10 mouse cellular contexts compared by ENCODE assay signal in the genomic region with DNA sequence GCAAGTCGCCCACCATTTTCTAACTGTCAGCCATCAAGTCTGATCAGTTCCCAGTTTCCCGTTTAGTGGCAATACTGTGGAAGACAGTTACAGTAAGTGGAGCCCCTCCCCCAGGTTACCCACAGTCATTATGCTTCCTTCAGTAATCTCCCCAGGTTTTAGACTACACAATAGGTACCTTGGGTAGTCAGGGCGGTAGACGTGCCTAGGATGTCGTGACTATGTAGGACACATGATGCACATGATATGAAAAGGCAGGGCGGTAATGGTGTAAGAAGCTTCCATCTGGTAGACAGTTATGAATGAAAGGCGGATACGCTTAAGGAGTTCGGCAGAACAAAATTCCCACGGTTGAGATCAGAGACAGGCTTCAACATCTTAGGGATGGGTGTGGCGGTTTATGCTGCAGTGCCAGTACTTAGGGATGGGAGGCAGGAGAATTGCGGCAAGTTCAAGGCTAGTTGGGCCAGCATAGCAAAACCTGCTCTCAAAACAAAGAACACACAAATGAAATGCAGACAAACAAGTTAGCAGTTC. TPM values are rescaled to one million over a fixed set of nuclear protein-coding genes. Genes with fewer than 3 reads are reported as not detected.
DNase-seq lines count a peak whose midpoint lies in the region; ATAC-seq and TF ChIP-seq lines count a peak whose summit lies in the region.
"Had no signal": no experiment of that assay in that cellular context is flagged by ENCODE, and none has a peak within 500 bp of the region (broad histone marks: within the 10 kb centered on the region; RNA-seq: fewer than 3 reads in every experiment).

No protein-coding gene starts in this region.

- H3K9ac ChIP-seq in kidney, embryonic 16.5 days (replicated peaks; ENCODE audit: low read length), result no peak overlapping the region
- no peak overlapping the region for H3K9ac ChIP-seq in intestine, embryonic 14.5 days (ENCODE audit: low read length)

- intact Hi-C loops in left cerebral cortex, postnatal 4 days (cut with DNase I), result no loop called here

- no peak overlapping the region for H3K27ac ChIP-seq in kidney, embryonic 16.5 days (ENCODE audit: low read length)
- H3K27ac ChIP-seq in bone marrow macrophage, adult 2 months (ENCODE audit: insufficient read depth, low read depth, low read length), result peak overlapping the region; percentile 83
- no peak overlapping the region for H3K27ac ChIP-seq in intestine, embryonic 14.5 days (ENCODE audit: low read depth)

- no peaks in the 10 kb centered on the region for H3K36me3 ChIP-seq in kidney, embryonic 16.5 days (ENCODE audit: insufficient read depth, low read length)
- no peaks in the 10 kb centered on the region for H3K36me3 ChIP-seq in intestine, embryonic 14.5 days (ENCODE audit: control insufficient read depth, insufficient read depth, low read length)

- H3K4me3 ChIP-seq in kidney, embryonic 16.5 days (ENCODE audit: low read length), result no peak overlapping the region
- no peak overlapping the region; the same call in 1 of the 2 replicates for H3K4me3 ChIP-seq in bone marrow macrophage, adult 2 months (ENCODE audit: insufficient read depth, low read length)
- H3K4me3 ChIP-seq in intestine, embryonic 14.5 days (ENCODE audit: low read depth, low read length), result no peak overlapping the region

- no peak for TF ChIP-seq POLR2A in bone marrow macrophage, adult 2 months (IDR thresholded peaks at IDR 0.05; ENCODE audit: borderline replicate concordance, low read depth, low read length)

- H3K4me1 ChIP-seq in kidney, embryonic 16.5 days (ENCODE audit: insufficient read depth, low read length), result peaks cover 15% of the 10 kb centered on the region
- peaks cover 28% of the 10 kb centered on the region for H3K4me1 ChIP-seq in bone marrow macrophage, adult 2 months (ENCODE audit: control insufficient read depth, insufficient read depth, low read length)
- peaks cover 26% of the 10 kb centered on the region for H3K4me1 ChIP-seq in intestine, embryonic 14.5 days (replicated peaks; ENCODE audit: control insufficient read depth, insufficient read depth, low read length)

- WGBS in kidney, embryonic 16.5 days, result 69% methylated on average over 12 of the region's 12 CpGs
- 66% methylated on average over 12 of the region's 12 CpGs for WGBS in intestine, embryonic 14.5 days

- DNase-seq in frontal cortex, postnatal 14 days (ENCODE audit: low spot score in 2 of 2), result no peak
- no peak for DNase-seq in kidney, postnatal 14 days
- peak; percentile 50 for DNase-seq in intestine, embryonic 14.5 days (ENCODE audit: low spot score)
- DNase-seq in left cerebral cortex, postnatal 4 days, result no peak
- DNase-seq in adipocyte (ENCODE audit: low spot score), result no peak
- DNase-seq: adrenal gland, postnatal 10 days; cerebellum, adult 8-10 months had no signal

- H3K4me2 ChIP-seq in kidney, embryonic 16.5 days (replicated peaks; ENCODE audit: low read depth, low read length), result peak overlapping the region; percentile 30
- peak overlapping the region; percentile 22; the same call in 1 of the 2 replicates for H3K4me2 ChIP-seq in intestine, embryonic 14.5 days (ENCODE audit: low read length)

- peak; percentile 26; the same call in 1 of the 2 replicates for ATAC-seq in frontal cortex, adult (ENCODE audit: low TSS enrichment)
- ATAC-seq in kidney, embryonic 16.5 days (ENCODE audit: low FRiP score, low TSS enrichment), result peak; percentile 46; the same call in 1 of the 2 replicates
- no peak for ATAC-seq in intestine, embryonic 14.5 days (replicated peaks; ENCODE audit: low FRiP score, low TSS enrichment, low read depth)

- H3K9me3 ChIP-seq in kidney, embryonic 16.5 days (ENCODE audit: low read length), result no peaks in the 10 kb centered on the region
- H3K9me3 ChIP-seq in intestine, embryonic 14.5 days (ENCODE audit: control insufficient read depth, low read length), result no peaks in the 10 kb centered on the region

- TF ChIP-seq CTCF in bone marrow macrophage, adult 2 months (IDR thresholded peaks at IDR 0.05; ENCODE audit: low read depth, low read length), result no peak

- H3K27me3 ChIP-seq in kidney, embryonic 16.5 days (ENCODE audit: insufficient read depth, low read length), result no peaks in the 10 kb centered on the region
- no peaks in the 10 kb centered on the region for H3K27me3 ChIP-seq in intestine, embryonic 14.5 days (replicated peaks; ENCODE audit: control insufficient read depth, insufficient read depth, low read length)

RNA-seq across cellular contexts. Expression of a gene that starts 15.6 kb away (rescaled TPM):
- 19.3 and 22.8 TPM in 2 replicates for polyA plus RNA-seq in kidney, embryonic 16.5 days (2015; fragmentation: Nextera tagmentation; extraction: Ambion mirVana)
- 2.6 and 3.1 TPM in 2 replicates for polyA plus RNA-seq in bone marrow macrophage, adult 2 months (2012; ENCODE audit: insufficient read depth, insufficient read length, missing spikeins)
- polyA plus RNA-seq in intestine, embryonic 14.5 days (2014; fragmentation: Nextera tagmentation; extraction: Ambion mirVana), result 38.5 and 40.2 TPM in 2 replicates
- 10 to 100 TPM; 73.6 to 80.7 TPM for total RNA-seq in left cerebral cortex, postnatal 4 days (2021)
